Mouse (Mus musculus) thymus, adult 2 months (tissue): ENCODE data around the gene 1700122O11Rik.

Experiments used
- CTCF ChIP-seq: fragments of 200-500 bp; IDR thresholded peaks from 2 replicates; pipeline ENCODE4 v1.5.1; 2012; ENCODE audit warnings: mild to moderate bottlenecking, control low read depth, low read length, moderate library complexity, borderline replicate concordance; ENCODE audit not compliant: control insufficient read depth, poor library complexity, insufficient read depth; ENCODE audit errors: extremely low read depth
- POLR2A ChIP-seq: fragments of 200-500 bp; IDR thresholded peaks from 2 replicates; pipeline ENCODE4 v1.6.1; 2012; ENCODE audit warnings: mild to moderate bottlenecking, low read length, control low read depth, moderate library complexity; ENCODE audit not compliant: control insufficient read depth, poor library complexity, insufficient read depth; ENCODE audit errors: extremely low read depth

- no peak for TF ChIP-seq POLR2A
- no peak for TF ChIP-seq CTCF
These were observed 11.1 kb downstream of the 1700122O11Rik start for GRCm38 (mm10) chr17:48027019-48027418.
